Mouse (Mus musculus): ENCODE results near the gene Znrf1. TPM values are rescaled to one million over a fixed set of nuclear protein-coding genes. Genes with fewer than 3 reads are reported as not detected.
A peak's percentile ranks its signal among the peaks of the same experiment; 100 is the strongest.

Gene Znrf1
- polyA plus RNA-seq, 1 experiment from 2014 or later, result 4.8 TPM

DNA sequence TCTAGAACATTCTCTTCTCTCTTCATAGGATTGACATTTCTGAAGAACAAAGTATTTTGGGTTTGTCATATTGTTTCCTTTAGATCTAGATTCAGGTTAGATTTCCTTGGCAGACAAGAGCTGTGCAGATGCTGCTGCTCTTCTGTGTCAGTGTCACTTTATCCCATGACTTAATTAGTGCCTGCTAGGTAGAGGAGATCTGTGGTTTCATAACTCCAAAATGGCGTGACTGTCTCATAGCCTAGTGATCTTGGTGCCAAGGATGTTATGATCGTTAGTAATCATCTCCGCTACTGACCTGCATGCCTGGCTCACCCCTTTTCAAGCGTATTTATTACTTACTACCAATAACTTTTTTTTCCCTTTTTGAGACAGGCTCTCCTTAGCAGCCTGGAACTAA lies 34.0 kb downstream of the Znrf1 start:
- Histone ChIP-seq H3K9ac (ENCODE audit: low read depth, low read length) (no peak overlapping the region), H3K4me1 (ENCODE audit: control insufficient read depth, low read depth, low read length) (peaks cover 50% of the 10 kb centered on the region), H3K36me3 (ENCODE audit: control insufficient read depth, insufficient read depth) (no peaks in the 10 kb centered on the region), H3K27ac (ENCODE audit: low read length) (no peak overlapping the region), H3K4me3 (ENCODE audit: low read depth, low read length) (no peak overlapping the region), H3K4me2 (ENCODE audit: low read depth, low read length) (no peak overlapping the region), H3K27me3 (ENCODE audit: control insufficient read depth, insufficient read depth, low read depth, low read length) (no peaks in the 10 kb centered on the region), H3K9me3 (replicated peaks; ENCODE audit: control insufficient read depth, low read length) (no peaks in the 10 kb centered on the region)
- no peak for ATAC-seq (ENCODE audit: low read depth)
- 71% methylated on average over 4 of the region's 4 CpGs for WGBS (ENCODE audit: insufficient replicate concordance)

DNA sequence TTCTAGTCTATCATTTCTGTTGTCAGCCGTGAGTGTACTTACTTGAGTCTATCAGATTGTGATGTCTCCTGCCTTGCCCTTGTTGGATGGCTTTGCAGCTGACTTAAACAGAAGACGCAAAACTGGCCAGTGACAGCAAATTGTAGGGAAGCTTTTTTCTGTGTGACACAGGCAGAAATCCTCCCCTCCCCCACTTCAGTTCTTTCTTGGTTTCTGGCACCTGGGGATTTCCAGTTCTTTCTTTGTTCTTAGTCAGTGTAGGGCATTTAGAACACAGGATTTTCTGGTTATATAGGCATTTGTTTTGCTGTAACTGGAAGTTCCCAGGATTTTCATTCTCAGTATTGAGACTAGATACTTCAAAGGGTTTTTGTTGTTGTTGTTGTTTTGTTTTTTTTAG lies 34.5 kb downstream of the Znrf1 start:
- WGBS (ENCODE audit: insufficient replicate concordance), result 36% methylated on average over 2 of the region's 2 CpGs
- no peak for ATAC-seq (ENCODE audit: low read depth)
- Histone ChIP-seq H3K9ac (ENCODE audit: low read depth, low read length) (no peak overlapping the region), H3K9me3 (replicated peaks; ENCODE audit: control insufficient read depth, low read length) (no peaks in the 10 kb centered on the region), H3K4me3 (ENCODE audit: low read depth, low read length) (no peak overlapping the region), H3K4me2 (ENCODE audit: low read depth, low read length) (no peak overlapping the region), H3K27me3 (ENCODE audit: control insufficient read depth, insufficient read depth, low read depth, low read length) (no peaks in the 10 kb centered on the region), H3K4me1 (ENCODE audit: control insufficient read depth, low read depth, low read length) (peaks cover 45% of the 10 kb centered on the region), H3K36me3 (ENCODE audit: control insufficient read depth, insufficient read depth) (no peaks in the 10 kb centered on the region), H3K27ac (ENCODE audit: low read length) (no peak overlapping the region)

DNA sequence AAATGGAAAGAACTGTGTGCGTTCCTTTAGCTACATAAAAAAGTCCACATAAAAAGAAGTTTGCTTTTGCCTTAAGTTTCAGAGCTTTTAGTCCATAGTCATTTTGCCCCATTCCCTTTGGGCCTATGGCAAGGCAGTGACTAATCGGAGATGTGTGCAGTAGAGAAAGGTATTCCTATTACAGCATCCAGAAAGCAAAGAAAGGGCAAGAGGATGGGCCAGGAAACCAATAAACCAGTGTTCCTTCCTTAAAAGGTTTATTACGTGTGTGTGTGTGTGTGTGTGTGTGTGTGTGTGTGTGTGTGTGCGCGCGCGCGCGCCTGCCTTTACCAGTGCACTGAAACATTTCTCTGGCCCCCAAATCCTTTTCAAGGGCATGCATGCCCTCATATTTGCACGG lies 35.8 kb downstream of the Znrf1 start:
- no peak overlapping the region for H3K27ac ChIP-seq (ENCODE audit: low read length)
- WGBS (ENCODE audit: insufficient replicate concordance), result 75% methylated on average over 10 of the region's 10 CpGs
- no peaks in the 10 kb centered on the region for H3K36me3 ChIP-seq (ENCODE audit: control insufficient read depth, insufficient read depth)
- H3K4me3 ChIP-seq (ENCODE audit: low read depth, low read length), result no peak overlapping the region
- no peak overlapping the region for H3K9ac ChIP-seq (ENCODE audit: low read depth, low read length)
- ATAC-seq (ENCODE audit: low read depth), result no peak
- H3K4me1 ChIP-seq (ENCODE audit: control insufficient read depth, low read depth, low read length), result peaks cover 37% of the 10 kb centered on the region
- no peak overlapping the region for H3K4me2 ChIP-seq (ENCODE audit: low read depth, low read length)
- no peaks in the 10 kb centered on the region for H3K27me3 ChIP-seq (ENCODE audit: control insufficient read depth, insufficient read depth, low read depth, low read length)
- no peaks in the 10 kb centered on the region for H3K9me3 ChIP-seq (replicated peaks; ENCODE audit: control insufficient read depth, low read length)

DNA sequence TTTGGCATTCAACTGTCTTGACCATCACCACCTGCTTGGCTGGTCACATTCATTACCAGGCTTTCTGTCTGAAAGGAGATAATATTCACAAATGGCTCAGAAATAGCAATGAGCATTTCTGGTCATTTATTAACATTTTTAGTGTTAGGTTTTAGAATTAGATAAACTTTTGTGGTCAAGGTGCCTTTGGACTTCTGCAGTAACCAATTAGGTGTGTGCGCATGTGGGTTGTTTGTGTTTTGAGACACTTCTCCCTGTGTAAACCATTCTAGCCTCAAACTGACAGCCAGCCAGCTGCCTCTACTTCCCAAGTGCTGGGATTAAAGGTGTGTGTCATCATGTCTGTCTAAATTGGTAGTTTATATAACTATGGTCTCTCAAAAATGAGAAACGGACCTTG lies 36.5 kb downstream of the Znrf1 start:
- Histone ChIP-seq H3K4me2 (ENCODE audit: low read depth, low read length) (no peak overlapping the region), H3K9ac (ENCODE audit: low read depth, low read length) (no peak overlapping the region), H3K4me1 (ENCODE audit: control insufficient read depth, low read depth, low read length) (peaks cover 36% of the 10 kb centered on the region), H3K4me3 (ENCODE audit: low read depth, low read length) (no peak overlapping the region), H3K36me3 (ENCODE audit: control insufficient read depth, insufficient read depth) (no peaks in the 10 kb centered on the region), H3K27ac (ENCODE audit: low read length) (no peak overlapping the region), H3K27me3 (ENCODE audit: control insufficient read depth, insufficient read depth, low read depth, low read length) (no peaks in the 10 kb centered on the region), H3K9me3 (replicated peaks; ENCODE audit: control insufficient read depth, low read length) (no peaks in the 10 kb centered on the region)
- no peak for ATAC-seq (ENCODE audit: low read depth)
- 79% methylated on average over 2 of the region's 2 CpGs for WGBS (ENCODE audit: insufficient replicate concordance)

DNA sequence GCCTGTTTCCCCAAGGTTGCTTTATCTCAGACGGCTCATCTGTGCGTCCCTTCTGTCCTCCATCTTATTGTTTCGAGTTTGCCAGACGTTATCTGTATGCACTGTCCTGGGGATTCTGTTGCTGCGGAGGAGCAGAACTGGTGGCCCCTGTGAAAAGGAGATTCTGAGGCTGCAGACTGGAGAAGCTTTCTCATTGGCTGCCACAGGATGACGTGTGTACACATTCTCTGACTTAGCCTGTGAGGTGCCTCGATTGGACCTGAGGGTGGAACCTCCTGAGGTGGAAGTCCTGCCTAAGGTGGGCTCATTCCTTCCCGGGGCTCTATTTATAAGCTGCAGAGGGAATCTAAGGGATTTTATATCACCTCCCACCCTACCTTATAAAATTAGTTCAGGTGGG lies 37.7 kb downstream of the Znrf1 start:
- peak overlapping the region; percentile 53 for H3K9ac ChIP-seq (ENCODE audit: low read depth, low read length)
- WGBS (ENCODE audit: insufficient replicate concordance), result 12% methylated on average over 8 of the region's 8 CpGs

DNA sequence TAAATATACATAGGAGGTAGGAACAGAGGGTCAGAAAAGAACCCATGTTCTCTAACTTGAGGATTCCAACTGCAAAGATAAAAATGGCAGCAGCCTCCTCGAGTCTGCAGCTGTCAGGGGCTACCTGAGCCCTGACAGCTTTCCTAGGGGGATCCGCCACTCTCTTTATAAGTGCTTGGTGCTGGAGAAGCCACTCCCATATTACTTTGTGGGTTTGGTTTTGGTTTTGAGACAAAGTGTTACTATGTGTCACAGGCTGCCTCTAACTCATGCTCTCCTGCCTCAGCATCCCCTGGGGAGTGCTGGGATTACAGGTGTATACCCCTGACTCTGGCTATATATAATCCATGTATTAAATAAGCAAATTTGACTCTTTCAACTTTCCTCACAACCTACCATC lies 38.1 kb downstream of the Znrf1 start:
- Histone ChIP-seq H3K9ac (ENCODE audit: low read depth, low read length) (peak overlapping the region; percentile 53), H3K27me3 (ENCODE audit: control insufficient read depth, insufficient read depth, low read depth, low read length) (no peaks in the 10 kb centered on the region), H3K4me2 (ENCODE audit: low read depth, low read length) (peak overlapping the region; percentile 79), H3K9me3 (replicated peaks; ENCODE audit: control insufficient read depth, low read length) (no peaks in the 10 kb centered on the region), H3K4me3 (ENCODE audit: low read depth, low read length) (peak overlapping the region; percentile 54), H3K4me1 (ENCODE audit: control insufficient read depth, low read depth, low read length) (peaks cover 26% of the 10 kb centered on the region), H3K36me3 (ENCODE audit: control insufficient read depth, insufficient read depth) (no peaks in the 10 kb centered on the region), H3K27ac (ENCODE audit: low read length) (peak overlapping the region; percentile 89)
- WGBS (ENCODE audit: insufficient replicate concordance), result 23% methylated on average over 2 of the region's 2 CpGs
- peak; percentile 39 for ATAC-seq (ENCODE audit: low read depth)

More for the DNA sequence above, 37.7 kb downstream of the Znrf1 start:
- Histone ChIP-seq H3K36me3 (ENCODE audit: control insufficient read depth, insufficient read depth) (no peaks in the 10 kb centered on the region), H3K4me1 (ENCODE audit: control insufficient read depth, low read depth, low read length) (peaks cover 26% of the 10 kb centered on the region), H3K27me3 (ENCODE audit: control insufficient read depth, insufficient read depth, low read depth, low read length) (no peaks in the 10 kb centered on the region), H3K4me2 (ENCODE audit: low read depth, low read length) (peak overlapping the region; percentile 79), H3K4me3 (ENCODE audit: low read depth, low read length) (peak overlapping the region; percentile 54), H3K27ac (ENCODE audit: low read length) (peak overlapping the region; percentile 89), H3K9me3 (replicated peaks; ENCODE audit: control insufficient read depth, low read length) (no peaks in the 10 kb centered on the region)
- ATAC-seq (ENCODE audit: low read depth), result peak; percentile 97

DNA sequence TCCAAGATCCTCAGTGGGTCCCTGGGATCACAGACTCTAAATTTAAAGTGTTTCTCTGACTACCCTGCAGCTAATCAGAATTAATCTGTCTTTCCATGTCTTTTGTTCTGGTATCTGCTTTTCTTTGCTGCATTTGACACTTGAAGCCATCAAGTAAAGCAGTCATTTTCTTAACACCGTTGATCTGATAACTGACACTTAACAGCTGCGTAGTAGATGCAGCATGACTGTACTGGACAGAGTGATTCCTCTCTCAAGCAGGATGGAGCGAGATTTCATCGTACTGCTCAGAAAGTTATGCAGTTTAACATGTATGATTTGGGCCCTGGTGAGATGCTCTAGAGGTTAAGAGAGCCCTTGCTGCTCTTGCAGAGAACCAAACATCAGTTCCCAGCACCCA lies 39.6 kb downstream of the Znrf1 start:
- H3K9ac ChIP-seq (ENCODE audit: low read depth, low read length), result no peak overlapping the region
- no peak overlapping the region for H3K27ac ChIP-seq (ENCODE audit: low read length)
- H3K9me3 ChIP-seq (replicated peaks; ENCODE audit: control insufficient read depth, low read length), result no peaks in the 10 kb centered on the region
- no peaks in the 10 kb centered on the region for H3K27me3 ChIP-seq (ENCODE audit: control insufficient read depth, insufficient read depth, low read depth, low read length)
- peaks cover 22% of the 10 kb centered on the region for H3K4me1 ChIP-seq (ENCODE audit: control insufficient read depth, low read depth, low read length)
- no peak for ATAC-seq (ENCODE audit: low read depth)
- 76% methylated on average over 4 of the region's 4 CpGs for WGBS (ENCODE audit: insufficient replicate concordance)
- no peaks in the 10 kb centered on the region for H3K36me3 ChIP-seq (ENCODE audit: control insufficient read depth, insufficient read depth)
- no peak overlapping the region for H3K4me2 ChIP-seq (ENCODE audit: low read depth, low read length)
- H3K4me3 ChIP-seq (ENCODE audit: low read depth, low read length), result no peak overlapping the region

DNA sequence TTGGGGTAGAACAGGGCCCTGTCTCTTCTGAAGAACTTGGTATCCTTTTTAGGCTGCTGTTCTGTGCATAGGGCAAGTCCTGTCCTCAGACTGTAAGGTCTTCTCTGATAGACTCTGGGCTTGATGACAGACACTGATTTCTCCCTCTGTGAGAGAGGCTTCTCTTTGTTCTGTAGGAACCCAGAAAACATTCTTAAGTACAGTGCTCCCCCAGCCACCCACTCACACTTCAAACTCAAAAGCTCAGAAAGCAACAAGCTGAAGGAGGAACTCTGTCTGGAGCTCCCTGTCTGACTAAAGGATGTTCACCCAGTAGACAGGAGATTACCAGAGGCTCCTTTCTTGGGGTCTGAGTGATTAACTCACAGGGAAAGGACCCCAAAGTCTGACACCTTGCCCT lies 40.6 kb downstream of the Znrf1 start:
- H3K9ac ChIP-seq (ENCODE audit: low read depth, low read length), result no peak overlapping the region
- H3K4me2 ChIP-seq (ENCODE audit: low read depth, low read length), result no peak overlapping the region
- H3K4me1 ChIP-seq (ENCODE audit: control insufficient read depth, low read depth, low read length), result peaks cover 22% of the 10 kb centered on the region
- H3K36me3 ChIP-seq (ENCODE audit: control insufficient read depth, insufficient read depth), result no peaks in the 10 kb centered on the region
- H3K27me3 ChIP-seq (ENCODE audit: control insufficient read depth, insufficient read depth, low read depth, low read length), result no peaks in the 10 kb centered on the region
- ATAC-seq (ENCODE audit: low read depth), result no peak
- H3K27ac ChIP-seq (ENCODE audit: low read length), result no peak overlapping the region
- no peak overlapping the region for H3K4me3 ChIP-seq (ENCODE audit: low read depth, low read length)
- no peaks in the 10 kb centered on the region for H3K9me3 ChIP-seq (replicated peaks; ENCODE audit: control insufficient read depth, low read length)

DNA sequence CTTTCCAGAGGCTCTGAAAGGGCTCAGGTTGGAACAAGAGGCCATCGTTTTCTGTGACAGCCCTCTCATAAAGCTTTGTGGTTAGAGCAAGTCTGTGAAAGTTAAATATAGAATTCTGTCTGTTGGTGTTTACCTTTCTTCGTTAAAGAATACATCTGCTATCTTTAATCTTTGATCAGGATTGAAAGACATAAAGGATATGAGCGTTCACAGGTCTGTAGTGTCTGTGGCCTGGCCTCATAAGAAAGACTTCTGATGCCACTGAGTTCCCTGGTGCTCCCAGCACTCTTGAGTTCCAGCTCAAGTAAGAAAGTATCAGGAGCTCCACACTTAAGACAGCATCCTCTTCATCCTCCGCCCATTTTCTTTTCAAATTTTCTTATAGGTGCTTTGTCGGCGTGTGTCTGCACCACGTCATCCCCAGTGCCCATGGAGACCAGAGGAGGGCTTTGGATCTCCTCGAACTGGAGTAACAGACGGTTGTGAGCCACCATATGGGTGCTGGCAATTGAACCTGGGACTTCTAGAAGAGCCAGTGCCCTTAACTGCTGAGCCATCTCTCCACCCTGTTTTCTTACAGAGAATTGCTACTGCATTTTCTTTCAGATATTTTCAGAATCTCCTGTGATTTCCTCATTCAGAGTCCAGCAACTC lies 42.1 kb downstream of the Znrf1 start:
- H3K9ac ChIP-seq (ENCODE audit: low read depth, low read length), result no peak overlapping the region
- ATAC-seq (ENCODE audit: low read depth), result no peak
- H3K4me2 ChIP-seq (ENCODE audit: low read depth, low read length), result no peak overlapping the region
- no peak overlapping the region for H3K4me3 ChIP-seq (ENCODE audit: low read depth, low read length)
- H3K9me3 ChIP-seq (replicated peaks; ENCODE audit: control insufficient read depth, low read length), result no peaks in the 10 kb centered on the region
- H3K27me3 ChIP-seq (ENCODE audit: control insufficient read depth, insufficient read depth, low read depth, low read length), result no peaks in the 10 kb centered on the region
- no peaks in the 10 kb centered on the region for H3K36me3 ChIP-seq (ENCODE audit: control insufficient read depth, insufficient read depth)
- H3K27ac ChIP-seq (ENCODE audit: low read length), result no peak overlapping the region
- H3K4me1 ChIP-seq (ENCODE audit: control insufficient read depth, low read depth, low read length), result peaks cover 11% of the 10 kb centered on the region; the same call in 1 of the 2 replicates
- WGBS (ENCODE audit: insufficient replicate concordance), result 63% methylated on average over 9 of the region's 9 CpGs
